Mouse (Mus musculus): ENCODE results near the gene Chit1. TPM values are rescaled to one million over a fixed set of nuclear protein-coding genes. Genes with fewer than 3 reads are reported as not detected.
A peak's percentile ranks its signal among the peaks of the same experiment; 100 is the strongest.

The Chit1 gene
- polyA plus RNA-seq, 1 experiment from 2014 or later: not detected

- Histone ChIP-seq H3K4me2 (replicated peaks; ENCODE audit: low read depth, low read length) (no peak overlapping the region), H3K9me3 (ENCODE audit: control insufficient read depth, low read length) (no peaks in the 10 kb centered on the region), H3K9ac (ENCODE audit: low read depth, low read length) (no peak overlapping the region), H3K27ac (ENCODE audit: low read depth, low read length) (no peak overlapping the region), H3K36me3 (ENCODE audit: control insufficient read depth, insufficient read depth, low read length) (no peaks in the 10 kb centered on the region), H3K4me1 (replicated peaks; ENCODE audit: control insufficient read depth, insufficient read depth, low read length) (no peaks in the 10 kb centered on the region), H3K27me3 (ENCODE audit: control insufficient read depth, insufficient read depth, low read length) (no peaks in the 10 kb centered on the region), H3K4me3 (ENCODE audit: low read depth, low read length) (no peak overlapping the region)
- 38% methylated on average over 13 of the region's 13 CpGs for WGBS
- DNase-seq (ENCODE audit: low spot score) (peak; percentile 94), ATAC-seq (ENCODE audit: low FRiP score) (peak; percentile 69)
These were observed 40.8 kb downstream of the Chit1 start for GRCm38 (mm10) chr1:134151655-134152412.

GRCm38 (mm10) chr1:134152626-134153590 lies 41.9 kb downstream of the Chit1 start:
- H3K4me2 ChIP-seq (replicated peaks; ENCODE audit: low read depth, low read length): no peak overlapping the region
- WGBS: 78% methylated on average over 21 of the region's 21 CpGs
- no peak overlapping the region for H3K9ac ChIP-seq (ENCODE audit: low read depth, low read length)
- no peaks in the 10 kb centered on the region for H3K27me3 ChIP-seq (ENCODE audit: control insufficient read depth, insufficient read depth, low read length)
- H3K27ac ChIP-seq (ENCODE audit: low read depth, low read length): no peak overlapping the region
- ATAC-seq (ENCODE audit: low FRiP score) (no peak), DNase-seq (ENCODE audit: low spot score) (no peak)
- H3K36me3 ChIP-seq (ENCODE audit: control insufficient read depth, insufficient read depth, low read length): no peaks in the 10 kb centered on the region
- no peaks in the 10 kb centered on the region for H3K9me3 ChIP-seq (ENCODE audit: control insufficient read depth, low read length)
- H3K4me3 ChIP-seq (ENCODE audit: low read depth, low read length): no peak overlapping the region
- no peaks in the 10 kb centered on the region for H3K4me1 ChIP-seq (replicated peaks; ENCODE audit: control insufficient read depth, insufficient read depth, low read length)

- no peak overlapping the region for H3K4me3 ChIP-seq (ENCODE audit: low read depth, low read length)
- ATAC-seq (ENCODE audit: low FRiP score) (no peak), DNase-seq (ENCODE audit: low spot score) (no peak)
- H3K9ac ChIP-seq (ENCODE audit: low read depth, low read length): no peak overlapping the region
- no peaks in the 10 kb centered on the region for H3K9me3 ChIP-seq (ENCODE audit: control insufficient read depth, low read length)
- no peak overlapping the region for H3K27ac ChIP-seq (ENCODE audit: low read depth, low read length)
- no peaks in the 10 kb centered on the region for H3K27me3 ChIP-seq (ENCODE audit: control insufficient read depth, insufficient read depth, low read length)
- H3K4me2 ChIP-seq (replicated peaks; ENCODE audit: low read depth, low read length): no peak overlapping the region
- 88% methylated on average over 3 of the region's 3 CpGs for WGBS
- no peaks in the 10 kb centered on the region for H3K4me1 ChIP-seq (replicated peaks; ENCODE audit: control insufficient read depth, insufficient read depth, low read length)
- H3K36me3 ChIP-seq (ENCODE audit: control insufficient read depth, insufficient read depth, low read length): no peaks in the 10 kb centered on the region
These were observed 43.1 kb downstream of the Chit1 start for GRCm38 (mm10) chr1:134154121-134154520.

GRCm38 (mm10) chr1:134154655-134155054 lies 43.6 kb downstream of the Chit1 start:
- Histone ChIP-seq H3K27me3 (ENCODE audit: control insufficient read depth, insufficient read depth, low read length) (no peaks in the 10 kb centered on the region), H3K4me2 (replicated peaks; ENCODE audit: low read depth, low read length) (no peak overlapping the region), H3K4me1 (replicated peaks; ENCODE audit: control insufficient read depth, insufficient read depth, low read length) (no peaks in the 10 kb centered on the region), H3K4me3 (ENCODE audit: low read depth, low read length) (no peak overlapping the region), H3K36me3 (ENCODE audit: control insufficient read depth, insufficient read depth, low read length) (no peaks in the 10 kb centered on the region), H3K9me3 (ENCODE audit: control insufficient read depth, low read length) (no peaks in the 10 kb centered on the region), H3K27ac (ENCODE audit: low read depth, low read length) (no peak overlapping the region), H3K9ac (ENCODE audit: low read depth, low read length) (no peak overlapping the region)
- no peak for ATAC-seq (ENCODE audit: low FRiP score)
- whole genome bisulfite sequencing: 54% methylated on average over 3 of the region's 3 CpGs
- no peak for DNase-seq (ENCODE audit: low spot score)

- Histone ChIP-seq H3K4me2 (replicated peaks; ENCODE audit: low read depth, low read length) (no peak overlapping the region), H3K9me3 (ENCODE audit: control insufficient read depth, low read length) (no peaks in the 10 kb centered on the region), H3K27me3 (ENCODE audit: control insufficient read depth, insufficient read depth, low read length) (no peaks in the 10 kb centered on the region), H3K36me3 (ENCODE audit: control insufficient read depth, insufficient read depth, low read length) (no peaks in the 10 kb centered on the region), H3K27ac (ENCODE audit: low read depth, low read length) (no peak overlapping the region), H3K9ac (ENCODE audit: low read depth, low read length) (no peak overlapping the region), H3K4me3 (ENCODE audit: low read depth, low read length) (no peak overlapping the region), H3K4me1 (replicated peaks; ENCODE audit: control insufficient read depth, insufficient read depth, low read length) (no peaks in the 10 kb centered on the region)
- DNase-seq (ENCODE audit: low spot score): no peak
- WGBS: 96% methylated on average over 3 of the region's 3 CpGs
- ATAC-seq (ENCODE audit: low FRiP score): no peak
These were observed 49.4 kb downstream of the Chit1 start for GRCm38 (mm10) chr1:134160404-134160803.

- 86% methylated on average over 6 of the region's 6 CpGs for WGBS
- H3K4me1 ChIP-seq (replicated peaks; ENCODE audit: control insufficient read depth, insufficient read depth, low read length): no peaks in the 10 kb centered on the region
- no peak for DNase-seq (ENCODE audit: low spot score)
These were observed 50.4 kb downstream of the Chit1 start for GRCm38 (mm10) chr1:134161399-134161798.

GRCm38 (mm10) chr1:134162510-134163225 lies 51.6 kb downstream of the Chit1 start:
- no peaks in the 10 kb centered on the region for H3K9me3 ChIP-seq (ENCODE audit: control insufficient read depth, low read length)
- DNase-seq (ENCODE audit: low spot score) (no peak), ATAC-seq (ENCODE audit: low FRiP score) (no peak)
- no peak overlapping the region for H3K9ac ChIP-seq (ENCODE audit: low read depth, low read length)
- no peak overlapping the region for H3K4me2 ChIP-seq (replicated peaks; ENCODE audit: low read depth, low read length)
- 85% methylated on average over 6 of the region's 6 CpGs for WGBS
- no peak overlapping the region for H3K4me3 ChIP-seq (ENCODE audit: low read depth, low read length)
- H3K27me3 ChIP-seq (ENCODE audit: control insufficient read depth, insufficient read depth, low read length): no peaks in the 10 kb centered on the region
- no peaks in the 10 kb centered on the region for H3K36me3 ChIP-seq (ENCODE audit: control insufficient read depth, insufficient read depth, low read length)
- H3K27ac ChIP-seq (ENCODE audit: low read depth, low read length): no peak overlapping the region
- H3K4me1 ChIP-seq (replicated peaks; ENCODE audit: control insufficient read depth, insufficient read depth, low read length): no peaks in the 10 kb centered on the region

More at GRCm38 (mm10) chr1:134161399-134161798, 50.4 kb downstream of the Chit1 start:
- ATAC-seq (ENCODE audit: low FRiP score): no peak
- Histone ChIP-seq H3K4me2 (replicated peaks; ENCODE audit: low read depth, low read length) (no peak overlapping the region), H3K36me3 (ENCODE audit: control insufficient read depth, insufficient read depth, low read length) (no peaks in the 10 kb centered on the region), H3K9ac (ENCODE audit: low read depth, low read length) (no peak overlapping the region), H3K27ac (ENCODE audit: low read depth, low read length) (no peak overlapping the region), H3K4me3 (ENCODE audit: low read depth, low read length) (no peak overlapping the region), H3K27me3 (ENCODE audit: control insufficient read depth, insufficient read depth, low read length) (no peaks in the 10 kb centered on the region), H3K9me3 (ENCODE audit: control insufficient read depth, low read length) (no peaks in the 10 kb centered on the region)

- 86% methylated on average over 7 of the region's 7 CpGs for WGBS
- Histone ChIP-seq H3K36me3 (ENCODE audit: control insufficient read depth, insufficient read depth, low read length) (no peaks in the 10 kb centered on the region), H3K27ac (ENCODE audit: low read depth, low read length) (no peak overlapping the region), H3K9me3 (ENCODE audit: control insufficient read depth, low read length) (no peaks in the 10 kb centered on the region), H3K9ac (ENCODE audit: low read depth, low read length) (no peak overlapping the region), H3K4me1 (replicated peaks; ENCODE audit: control insufficient read depth, insufficient read depth, low read length) (no peaks in the 10 kb centered on the region), H3K27me3 (ENCODE audit: control insufficient read depth, insufficient read depth, low read length) (no peaks in the 10 kb centered on the region), H3K4me2 (replicated peaks; ENCODE audit: low read depth, low read length) (no peak overlapping the region), H3K4me3 (ENCODE audit: low read depth, low read length) (no peak overlapping the region)
- ATAC-seq (ENCODE audit: low FRiP score) (no peak), DNase-seq (ENCODE audit: low spot score) (no peak)
These were observed 52.4 kb downstream of the Chit1 start for GRCm38 (mm10) chr1:134163476-134163875.
